Mouse (Mus musculus) neural tube, embryonic 15.5 days (tissue): ENCODE data around the gene Tmem265. TPM values are rescaled to one million over a fixed set of nuclear protein-coding genes. Genes with fewer than 3 reads are reported as not detected.

Experiments used
- ATAC-seq: fragments of 200-750 bp; cut with Nextera tagmentation; 2 replicates; pipeline ENCODE4 v1.8.0; 2017; ENCODE audit warnings: mild to moderate bottlenecking, moderate TSS enrichment, moderate library complexity; ENCODE audit not compliant: low FRiP score
- H3K27ac ChIP-seq: fragments of 300-500 bp; sonication (generic); replicated peaks from 2 replicates; pipeline ENCODE4 v1.5.1; 2015; ENCODE audit warnings: mild to moderate bottlenecking, inconsistent platforms
- H3K27me3 ChIP-seq: fragments of 300-500 bp; sonication (generic); replicated peaks from 2 replicates; pipeline ENCODE4 v1.6.1; 2015; ENCODE audit warnings: inconsistent platforms
- H3K36me3 ChIP-seq: fragments of 300-500 bp; sonication (generic); 2 replicates; pipeline ENCODE4 v1.6.1; 2015; ENCODE audit warnings: inconsistent platforms
- H3K4me1 ChIP-seq: fragments of 300-500 bp; sonication (generic); 2 replicates; pipeline ENCODE4 v1.6.1; 2015; ENCODE audit warnings: inconsistent platforms
- H3K4me2 ChIP-seq: fragments of 300-500 bp; sonication (generic); 2 replicates; pipeline ENCODE4 v1.6.1; 2015; ENCODE audit warnings: inconsistent platforms, mild to moderate bottlenecking, moderate library complexity
- H3K4me3 ChIP-seq: fragments of 300-500 bp; sonication (generic); replicated peaks from 2 replicates; pipeline ENCODE4 v1.5.1; 2015; ENCODE audit warnings: mild to moderate bottlenecking, inconsistent platforms
- H3K9ac ChIP-seq: fragments of 300-500 bp; sonication (generic); replicated peaks from 2 replicates; pipeline ENCODE4 v1.6.1; 2015; ENCODE audit warnings: mild to moderate bottlenecking, inconsistent platforms
- H3K9me3 ChIP-seq: fragments of 300-500 bp; sonication (generic); replicated peaks from 2 replicates; pipeline ENCODE4 v1.6.1; 2016; ENCODE audit warnings: inconsistent platforms
- WGBS: fragments of 180-500 bp; shearing (Covaris S2); methylation state at CpG from one replicate; pipeline ENCODE4 v1.1.7; 2015; ENCODE audit warnings: mixed read lengths; 5-methylcytosine and 5-hydroxymethylcytosine counted together
- polyA plus RNA-seq: library from polyadenylated mRNA; unstranded; fragments of >200 nt; fragmentation: Nextera tagmentation; extraction: Ambion mirVana; gene quantifications from 2 replicates; pipeline ENCODE4 v1.2.1, GENCODE M21; 2015

The Tmem265 gene
- polyA plus RNA-seq, 1 experiment from 2014 or later: 7.3 TPM

- H3K4me1 ChIP-seq: peaks cover 38% of the 10 kb centered on the region
- no peaks in the 10 kb centered on the region for H3K27me3 ChIP-seq
- ATAC-seq: peak; percentile 22
- H3K9me3 ChIP-seq: no peaks in the 10 kb centered on the region
- H3K36me3 ChIP-seq: peaks cover 32% of the 10 kb centered on the region
- H3K9ac ChIP-seq: peak overlapping the region; percentile 92
- H3K27ac ChIP-seq: peak overlapping the region; percentile 89
- H3K4me2 ChIP-seq: peak overlapping the region; percentile 86
- H3K4me3 ChIP-seq: peak overlapping the region; percentile 96
- under 1% methylated on average over 44 of the region's 44 CpGs for WGBS
These were observed 53.3 kb downstream of the Tmem265 start for GRCm38 (mm10) chr7:127614511-127614890.

GRCm38 (mm10) chr7:127614891-127615843, 54.0 kb downstream of the Tmem265 start, which contains the start of gene Zfp629:
Zfp629 (minus strand) TSS chr7:127615797.
- ATAC-seq: peak; percentile 92

GRCm38 (mm10) chr7:127616336-127616735, 55.1 kb downstream of the Tmem265 start:
- no peak overlapping the region; the same call in 1 of the 2 replicates for H3K27ac ChIP-seq
- H3K9ac ChIP-seq: 0 out of 2 replicates have a peak overlapping the region, but pooled peaks have one; percentile 92

More at GRCm38 (mm10) chr7:127614891-127615843, 54.0 kb downstream of the Tmem265 start, which contains the start of gene Zfp629:
- peaks cover 25% of the 10 kb centered on the region for H3K36me3 ChIP-seq
- H3K4me1 ChIP-seq: peaks cover 38% of the 10 kb centered on the region
- under 1% methylated on average over 50 of the region's 50 CpGs for WGBS
- H3K4me3 ChIP-seq: peak within 1 kb of the TSS; percentile 96
- H3K9me3 ChIP-seq: no peaks in the 10 kb centered on the region
- no peaks in the 10 kb centered on the region for H3K27me3 ChIP-seq
- peak within 1 kb of the TSS; percentile 86 for H3K4me2 ChIP-seq
- H3K9ac ChIP-seq: peak within 1 kb of the TSS; percentile 92
- H3K27ac ChIP-seq: peak within 1 kb of the TSS; percentile 89

More at GRCm38 (mm10) chr7:127616336-127616735, 55.1 kb downstream of the Tmem265 start:
- Histone ChIP-seq H3K4me2 (peak overlapping the region; percentile 86), H3K36me3 (peaks cover 14% of the 10 kb centered on the region), H3K4me1 (peaks cover 38% of the 10 kb centered on the region), H3K27me3 (no peaks in the 10 kb centered on the region), H3K4me3 (peak overlapping the region; percentile 96), H3K9me3 (no peaks in the 10 kb centered on the region)
- WGBS: 53% methylated on average over 1 of the region's 1 CpGs
- ATAC-seq: no peak

Other genes starting within 250 kb of the Tmem265 start
- 17.4 and 17.8 TPM in 2 replicates for gene Zfp768, start 215.8 kb upstream of the Tmem265 start, polyA plus RNA-seq
- gene Zfp747, start 185.3 kb upstream of the Tmem265 start, polyA plus RNA-seq: 8.1 and 8.5 TPM in 2 replicates
- gene 9130019O22Rik, start 174.2 kb upstream of the Tmem265 start, polyA plus RNA-seq: 4.4 and 4.8 TPM in 2 replicates
- 5.0 and 5.2 TPM in 2 replicates for gene E430018J23Rik, start 167.8 kb upstream of the Tmem265 start, polyA plus RNA-seq
- 4.2 and 6.3 TPM in 2 replicates for gene Zfp764, start 154.6 kb upstream of the Tmem265 start, polyA plus RNA-seq
- gene Zfp688, start 139.3 kb upstream of the Tmem265 start, polyA plus RNA-seq: 29.2 and 30.6 TPM in 2 replicates
- 13.4 TPM in 2 replicates for gene Zfp689, start 112.2 kb upstream of the Tmem265 start, polyA plus RNA-seq
- 35.9 and 37.5 TPM in 2 replicates for gene Prr14, start 101.8 kb upstream of the Tmem265 start, polyA plus RNA-seq
- gene Fbrs, start 82.2 kb upstream of the Tmem265 start, polyA plus RNA-seq: 10.7 and 12.2 TPM in 2 replicates
- 46.7 and 48.3 TPM in 2 replicates for gene Srcap, start 49.4 kb upstream of the Tmem265 start, polyA plus RNA-seq
- 13.3 and 14.7 TPM in 2 replicates for gene Gm42715, start 41.8 kb upstream of the Tmem265 start, polyA plus RNA-seq
- 57.4 and 60.6 TPM in 2 replicates for gene Phkg2, start 11.9 kb downstream of the Tmem265 start, polyA plus RNA-seq
- 7.1 and 7.4 TPM in 2 replicates for gene Ccdc189, start 27.2 kb downstream of the Tmem265 start, polyA plus RNA-seq
- gene Rnf40, start 27.4 kb downstream of the Tmem265 start, polyA plus RNA-seq: 37.9 and 38.5 TPM in 2 replicates
- gene Zfp629, start 54.4 kb downstream of the Tmem265 start, polyA plus RNA-seq: 14.5 and 15.8 TPM in 2 replicates
- 49.5 and 62.9 TPM in 2 replicates for gene Bcl7c, start 147.5 kb downstream of the Tmem265 start, polyA plus RNA-seq
- 3.6 and 6.2 TPM in 2 replicates for gene Ctf1, start 151.3 kb downstream of the Tmem265 start, polyA plus RNA-seq
- 0.09 and 0.13 TPM in 2 replicates for gene Ctf2, start 170.8 kb downstream of the Tmem265 start, polyA plus RNA-seq
- gene Fbxl19, start 183.2 kb downstream of the Tmem265 start, polyA plus RNA-seq: 6.9 and 8.7 TPM in 2 replicates
- gene Orai3, start 208.4 kb downstream of the Tmem265 start, polyA plus RNA-seq: 8.6 and 13.5 TPM in 2 replicates
- 17.8 and 19.5 TPM in 2 replicates for gene Setd1a, start 215.3 kb downstream of the Tmem265 start, polyA plus RNA-seq
- not detected in 2 replicates for gene Gm49388, start 224.2 kb downstream of the Tmem265 start, polyA plus RNA-seq
- 9.8 and 11.6 TPM in 2 replicates for gene Hsd3b7, start 239.2 kb downstream of the Tmem265 start, polyA plus RNA-seq